Mouse (Mus musculus) right cerebral cortex, postnatal 14 days (tissue): Measurements from ENCODE around the gene Foxc1.

Experiments
- DNase-seq: peaks from one replicate; pipeline ENCODE4 v3.0.0; 2022

The Foxc1 gene

GRCm38 (mm10) chr13:31849258-31849971 lies 43.0 kb downstream of the Foxc1 start:
- DNase-seq, result no peak

- DNase-seq, result no peak
Measured at GRCm38 (mm10) chr13:31853564-31853963, 47.1 kb downstream of the Foxc1 start.

- no peak for DNase-seq
Measured at GRCm38 (mm10) chr13:31854000-31854399, 47.6 kb downstream of the Foxc1 start.

- no peak for DNase-seq
Measured at GRCm38 (mm10) chr13:31860200-31860599, 53.8 kb downstream of the Foxc1 start.
